Mouse (Mus musculus): Measurements from ENCODE around the gene Tln2. TPM values are rescaled to one million over a fixed set of nuclear protein-coding genes. Genes with fewer than 3 reads are reported as not detected.

Tln2 gene
- polyA plus RNA-seq, 1 experiment, result 33.0 TPM

- Histone ChIP-seq H3K4me3 (ENCODE audit: insufficient read depth, low read depth, low read length) (no peak overlapping the region), H3K4me1 (ENCODE audit: control insufficient read depth, insufficient read depth, low read length) (peaks cover 9% of the 10 kb centered on the region), H3K27ac (ENCODE audit: insufficient read depth, low read depth, low read length) (no peak overlapping the region)
- WGBS, result 84% methylated on average over 5 of the region's 5 CpGs
- TF ChIP-seq POLR2A (IDR thresholded peaks at IDR 0.05; ENCODE audit: insufficient read depth, low read depth, low read length) (no peak), CTCF (IDR thresholded peaks at IDR 0.05; ENCODE audit: insufficient read depth, low read depth, low read length) (no peak)
Observed at GRCm38 (mm10) chr9:67533260-67533659, 26.2 kb downstream of the Tln2 start.

GRCm38 (mm10) chr9:67532631-67533030 lies 26.9 kb downstream of the Tln2 start:
- WGBS, result 75% methylated on average over 1 of the region's 1 CpGs
- H3K4me3 ChIP-seq (ENCODE audit: insufficient read depth, low read depth, low read length), result no peak overlapping the region
- no peak overlapping the region for H3K27ac ChIP-seq (ENCODE audit: insufficient read depth, low read depth, low read length)
- peaks cover 9% of the 10 kb centered on the region for H3K4me1 ChIP-seq (ENCODE audit: control insufficient read depth, insufficient read depth, low read length)
- TF ChIP-seq CTCF (IDR thresholded peaks at IDR 0.05; ENCODE audit: insufficient read depth, low read depth, low read length), result no peak
- TF ChIP-seq POLR2A (IDR thresholded peaks at IDR 0.05; ENCODE audit: insufficient read depth, low read depth, low read length), result no peak

GRCm38 (mm10) chr9:67529600-67529999 lies 29.9 kb downstream of the Tln2 start:
- 70% methylated on average over 5 of the region's 5 CpGs for whole genome bisulfite sequencing

GRCm38 (mm10) chr9:67527726-67528125 lies 31.8 kb downstream of the Tln2 start:
- Histone ChIP-seq H3K27ac (ENCODE audit: insufficient read depth, low read depth, low read length) (no peak overlapping the region), H3K4me3 (ENCODE audit: insufficient read depth, low read depth, low read length) (no peak overlapping the region), H3K4me1 (ENCODE audit: control insufficient read depth, insufficient read depth, low read length) (peaks cover 6% of the 10 kb centered on the region; the same call in 1 of the 2 replicates)
- WGBS, result 62% methylated on average over 2 of the region's 2 CpGs
- TF ChIP-seq CTCF (IDR thresholded peaks at IDR 0.05; ENCODE audit: insufficient read depth, low read depth, low read length) (no peak), POLR2A (IDR thresholded peaks at IDR 0.05; ENCODE audit: insufficient read depth, low read depth, low read length) (no peak)

More at GRCm38 (mm10) chr9:67529600-67529999, 29.9 kb downstream of the Tln2 start:
- no peak for TF ChIP-seq POLR2A (IDR thresholded peaks at IDR 0.05; ENCODE audit: insufficient read depth, low read depth, low read length)
- TF ChIP-seq CTCF (IDR thresholded peaks at IDR 0.05; ENCODE audit: insufficient read depth, low read depth, low read length), result no peak
- H3K4me1 ChIP-seq (ENCODE audit: control insufficient read depth, insufficient read depth, low read length), result peaks cover 9% of the 10 kb centered on the region
- no peak overlapping the region for H3K4me3 ChIP-seq (ENCODE audit: insufficient read depth, low read depth, low read length)
- H3K27ac ChIP-seq (ENCODE audit: insufficient read depth, low read depth, low read length), result no peak overlapping the region

- Histone ChIP-seq H3K27ac (ENCODE audit: insufficient read depth, low read depth, low read length) (no peak overlapping the region), H3K4me1 (ENCODE audit: control insufficient read depth, insufficient read depth, low read length) (peaks cover 7% of the 10 kb centered on the region; the same call in 1 of the 2 replicates), H3K4me3 (ENCODE audit: insufficient read depth, low read depth, low read length) (no peak overlapping the region)
- WGBS, result 70% methylated on average over 4 of the region's 4 CpGs
- TF ChIP-seq POLR2A (IDR thresholded peaks at IDR 0.05; ENCODE audit: insufficient read depth, low read depth, low read length) (no peak), CTCF (IDR thresholded peaks at IDR 0.05; ENCODE audit: insufficient read depth, low read depth, low read length) (no peak)
Observed at GRCm38 (mm10) chr9:67521736-67522135, 37.8 kb downstream of the Tln2 start.

GRCm38 (mm10) chr9:67509510-67509909 lies 50.0 kb downstream of the Tln2 start:
- Histone ChIP-seq H3K4me1 (ENCODE audit: control insufficient read depth, insufficient read depth, low read length) (peaks cover 2% of the 10 kb centered on the region; the same call in 1 of the 2 replicates), H3K27ac (ENCODE audit: insufficient read depth, low read depth, low read length) (no peak overlapping the region), H3K4me3 (ENCODE audit: insufficient read depth, low read depth, low read length) (no peak overlapping the region)
- 75% methylated on average over 3 of the region's 3 CpGs for WGBS
- no peak for TF ChIP-seq CTCF (IDR thresholded peaks at IDR 0.05; ENCODE audit: insufficient read depth, low read depth, low read length)
- no peak for TF ChIP-seq POLR2A (IDR thresholded peaks at IDR 0.05; ENCODE audit: insufficient read depth, low read depth, low read length)

- H3K4me3 ChIP-seq (ENCODE audit: insufficient read depth, low read depth, low read length), result no peak overlapping the region
- WGBS, result 90% methylated on average over 8 of the region's 8 CpGs
- TF ChIP-seq CTCF (IDR thresholded peaks at IDR 0.05; ENCODE audit: insufficient read depth, low read depth, low read length) (no peak), POLR2A (IDR thresholded peaks at IDR 0.05; ENCODE audit: insufficient read depth, low read depth, low read length) (no peak)
- peaks cover 2% of the 10 kb centered on the region; the same call in 1 of the 2 replicates for H3K4me1 ChIP-seq (ENCODE audit: control insufficient read depth, insufficient read depth, low read length)
- no peak overlapping the region for H3K27ac ChIP-seq (ENCODE audit: insufficient read depth, low read depth, low read length)
Observed at GRCm38 (mm10) chr9:67504669-67505260, 54.7 kb downstream of the Tln2 start.

- no peak overlapping the region for H3K27ac ChIP-seq (ENCODE audit: insufficient read depth, low read depth, low read length)
- H3K4me1 ChIP-seq (ENCODE audit: control insufficient read depth, insufficient read depth, low read length), result peaks cover 3% of the 10 kb centered on the region
- TF ChIP-seq CTCF (IDR thresholded peaks at IDR 0.05; ENCODE audit: insufficient read depth, low read depth, low read length) (no peak), POLR2A (IDR thresholded peaks at IDR 0.05; ENCODE audit: insufficient read depth, low read depth, low read length) (no peak)
- 76% methylated on average over 1 of the region's 1 CpGs for WGBS
- H3K4me3 ChIP-seq (ENCODE audit: insufficient read depth, low read depth, low read length), result no peak overlapping the region
Observed at GRCm38 (mm10) chr9:67501801-67502200, 57.7 kb downstream of the Tln2 start.

GRCm38 (mm10) chr9:67496368-67496767 lies 63.1 kb downstream of the Tln2 start:
- Histone ChIP-seq H3K4me3 (ENCODE audit: insufficient read depth, low read depth, low read length) (no peak overlapping the region), H3K27ac (ENCODE audit: insufficient read depth, low read depth, low read length) (no peak overlapping the region), H3K4me1 (ENCODE audit: control insufficient read depth, insufficient read depth, low read length) (peaks cover 12% of the 10 kb centered on the region)
- 29% methylated on average over 2 of the region's 2 CpGs for WGBS
- no peak for TF ChIP-seq CTCF (IDR thresholded peaks at IDR 0.05; ENCODE audit: insufficient read depth, low read depth, low read length)
- TF ChIP-seq POLR2A (IDR thresholded peaks at IDR 0.05; ENCODE audit: insufficient read depth, low read depth, low read length), result no peak

Measured in olfactory bulb, adult 2 months (tissue).